ENCODE assay signal across 8 mouse cellular contexts in the genomic region with DNA sequence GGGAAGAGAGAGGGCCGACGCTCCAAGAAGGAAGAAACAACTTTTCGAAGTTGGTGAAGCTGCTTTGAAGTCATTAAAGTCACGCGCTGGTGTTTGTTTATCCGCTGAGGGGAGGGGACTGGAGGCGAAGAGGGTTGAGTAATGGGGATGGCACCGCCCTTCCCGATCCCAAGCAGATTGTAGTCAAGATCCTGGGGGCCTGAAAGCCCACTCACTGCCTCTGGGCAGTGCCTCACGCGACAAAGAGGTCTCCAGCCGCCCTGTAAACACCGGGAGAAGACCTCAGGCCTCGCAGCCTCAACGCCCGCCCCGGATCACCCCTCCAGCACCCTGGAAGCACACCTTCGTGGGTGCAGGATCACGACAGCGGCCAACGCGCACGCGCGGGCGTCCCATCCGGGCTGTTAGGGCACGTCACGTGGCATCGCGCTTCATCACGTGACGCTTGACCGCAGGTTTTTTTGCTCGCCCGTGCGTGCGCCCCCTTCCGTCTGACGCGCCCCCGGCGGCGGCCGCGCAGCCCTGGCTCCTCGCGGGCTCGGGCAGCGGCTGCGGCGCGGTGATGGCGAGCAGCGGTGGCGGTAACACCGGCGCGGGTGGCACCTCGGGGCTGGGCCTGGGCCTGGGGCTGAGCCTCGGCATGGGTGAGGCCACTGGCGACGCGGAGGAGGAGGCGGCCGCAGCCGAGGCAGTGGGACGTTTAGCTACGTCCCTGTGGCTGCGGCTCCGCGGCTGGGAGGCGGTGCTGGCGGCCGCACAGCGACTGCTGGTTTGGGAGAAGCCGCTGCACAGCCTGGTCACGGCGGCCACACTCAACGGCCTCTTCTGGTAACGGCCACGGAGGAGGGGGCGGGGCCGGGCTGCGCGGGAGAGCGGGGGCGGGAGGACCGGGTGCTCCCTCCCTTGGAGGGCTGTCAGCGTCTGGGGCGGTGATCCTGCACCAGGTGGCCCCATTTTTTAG. TPM values are rescaled to one million over a fixed set of nuclear protein-coding genes. Genes with fewer than 3 reads are reported as not detected.
DNase-seq lines count a peak whose midpoint lies in the region; ATAC-seq and TF ChIP-seq lines count a peak whose summit lies in the region.

A gene (minus strand): TSS at position 411 of the 961 bp plus-strand sequence.
A gene (plus strand): TSS at position 478 of the 961 bp plus-strand sequence.

- under 1% methylated on average over 85 of the region's 91 CpGs for WGBS in heart, embryonic 11.5 days (ENCODE audit: insufficient replicate concordance)
- under 1% methylated on average over 84 of the region's 91 CpGs for WGBS in kidney, embryonic 16.5 days
- WGBS in liver, adult 2 months = under 1% methylated on average over 91 of the region's 91 CpGs

- peak; percentile 63 for TF ChIP-seq CTCF in liver, adult 2 months (IDR thresholded peaks at IDR 0.05; ENCODE audit: low read depth, low read length)

- peak within 1 kb of the TSS; percentile 89 for H3K4me3 ChIP-seq in heart, embryonic 11.5 days (ENCODE audit: low read depth, low read length)
- H3K4me3 ChIP-seq in kidney, embryonic 16.5 days (ENCODE audit: low read length) = peak within 1 kb of the TSS; percentile 90
- peak within 1 kb of the TSS; percentile 92 for H3K4me3 ChIP-seq in liver, adult 2 months (ENCODE audit: insufficient read depth, low read depth, low read length)
- peak within 1 kb of the TSS; percentile 75 for H3K4me3 ChIP-seq in myocyte

- peak within 1 kb of the TSS; percentile 87 for H3K4me2 ChIP-seq in heart, embryonic 11.5 days
- peak within 1 kb of the TSS; percentile 94 for H3K4me2 ChIP-seq in kidney, embryonic 16.5 days (replicated peaks; ENCODE audit: low read depth, low read length)
- H3K4me2 ChIP-seq in myocyte (ENCODE audit: low read depth) = peak within 1 kb of the TSS; percentile 97

- H3K9ac ChIP-seq in heart, embryonic 11.5 days (ENCODE audit: low read depth, low read length) = peak within 1 kb of the TSS; percentile 96
- H3K9ac ChIP-seq in kidney, embryonic 16.5 days (replicated peaks; ENCODE audit: low read length) = peak within 1 kb of the TSS; percentile 94
- H3K9ac ChIP-seq in liver, adult 2 months (ENCODE audit: low read depth, low read length) = peak within 1 kb of the TSS; percentile 96

- H3ac ChIP-seq in myocyte (ENCODE audit: control insufficient read depth, insufficient read length) = peak within 1 kb of the TSS; percentile 68

- peak; percentile 96 to 97 for DNase-seq in B cell, adult 2 months
- peak; percentile 98 for DNase-seq in brain, adult 2 months (ENCODE audit: low read depth, low spot score)
- peak; percentile 93 for DNase-seq in liver, adult 2 months (ENCODE audit: extremely low read depth, low read depth, low spot score)
- DNase-seq in splenic B cell, adult 2 months (ENCODE audit: low read depth, low spot score) = peak; percentile 98

- no peaks in the 10 kb centered on the region for H3K9me3 ChIP-seq in heart, embryonic 11.5 days (replicated peaks; ENCODE audit: control insufficient read depth, low read length)
- no peaks in the 10 kb centered on the region for H3K9me3 ChIP-seq in kidney, embryonic 16.5 days (ENCODE audit: low read length)

- peak; percentile 77; the same call in 1 of the 2 replicates for TF ChIP-seq POLR2A in liver, adult 2 months (IDR thresholded peaks at IDR 0.05; ENCODE audit: extremely low read depth, insufficient read depth, low read length)
- TF ChIP-seq POLR2A in myocyte (IDR thresholded peaks at IDR 0.05; ENCODE audit: insufficient read length, low read depth) = peak; percentile 85

- peak within 1 kb of the TSS; percentile 97 for H3K27ac ChIP-seq in heart, embryonic 11.5 days (ENCODE audit: low read depth, low read length)
- H3K27ac ChIP-seq in kidney, embryonic 16.5 days (ENCODE audit: low read length) = peak within 1 kb of the TSS; percentile 98
- H3K27ac ChIP-seq in liver, adult 2 months (replicated peaks; ENCODE audit: insufficient read depth, low read depth, low read length) = peak within 1 kb of the TSS; percentile 100

- H3K4me1 ChIP-seq in heart, embryonic 11.5 days (ENCODE audit: control insufficient read depth, insufficient read depth, low read length) = peaks cover 10% of the 10 kb centered on the region; the same call in 1 of the 2 replicates
- H3K4me1 ChIP-seq in kidney, embryonic 16.5 days (ENCODE audit: insufficient read depth, low read length) = peaks cover 16% of the 10 kb centered on the region
- peaks cover 30% of the 10 kb centered on the region for H3K4me1 ChIP-seq in liver, adult 2 months (ENCODE audit: control insufficient read depth, insufficient read depth, low read length)

- peaks cover 15% of the 10 kb centered on the region; the same call in 1 of the 2 replicates for H3K79me2 ChIP-seq in liver, adult 2 months (ENCODE audit: control insufficient read depth, insufficient read depth, low read length)
- peaks cover 5% of the 10 kb centered on the region for H3K79me2 ChIP-seq in myocyte (ENCODE audit: control insufficient read depth, insufficient read depth)

- peaks cover 34% of the 10 kb centered on the region for H3K36me3 ChIP-seq in heart, embryonic 11.5 days (ENCODE audit: control insufficient read depth, insufficient read depth, low read length)
- H3K36me3 ChIP-seq in kidney, embryonic 16.5 days (ENCODE audit: insufficient read depth, low read length) = peaks cover 44% of the 10 kb centered on the region
- H3K36me3 ChIP-seq in liver, adult 2 months (ENCODE audit: control insufficient read depth, insufficient read depth, low read length) = peaks cover 43% of the 10 kb centered on the region
- H3K36me3 ChIP-seq in myocyte (ENCODE audit: control insufficient read depth, insufficient read depth) = peaks cover 26% of the 10 kb centered on the region
- peaks cover 14% of the 10 kb centered on the region for H3K36me3 ChIP-seq in splenic B cell, adult 2 months (ENCODE audit: control insufficient read depth, insufficient read depth, low read length, poor library complexity, severe bottlenecking)

- H3K27me3 ChIP-seq in heart, embryonic 11.5 days (ENCODE audit: control insufficient read depth, insufficient read depth, low read length) = no peaks in the 10 kb centered on the region
- no peaks in the 10 kb centered on the region for H3K27me3 ChIP-seq in kidney, embryonic 16.5 days (ENCODE audit: insufficient read depth, low read length)
- no peaks in the 10 kb centered on the region for H3K27me3 ChIP-seq in liver, adult 2 months (ENCODE audit: control insufficient read depth, insufficient read depth, low read length)
- no peaks in the 10 kb centered on the region for H3K27me3 ChIP-seq in myocyte (ENCODE audit: control insufficient read depth, insufficient read depth, insufficient read length)
- H3K27me3 ChIP-seq in splenic B cell, adult 2 months (ENCODE audit: control insufficient read depth, insufficient read depth, low read length, poor library complexity, severe bottlenecking) = no peaks in the 10 kb centered on the region

- ATAC-seq in erythroblast, adult 5-6 weeks (replicated peaks; ENCODE audit: low FRiP score, poor library complexity, severe bottlenecking) = peak; percentile 71
- peak; percentile 87 for ATAC-seq in heart, embryonic 11.5 days (replicated peaks; ENCODE audit: insufficient number of reproducible peaks, low FRiP score, low TSS enrichment)
- ATAC-seq in kidney, embryonic 16.5 days (ENCODE audit: low FRiP score, low TSS enrichment) = peak; percentile 88

TF ChIP-seq in myocyte, 11 proteins besides CTCF, POLR2A, EP300 and RAD21:
- TF ChIP-seq TCF12 (IDR thresholded peaks at IDR 0.05; ENCODE audit: insufficient read depth, poor library complexity, severe bottlenecking) (no peak), E2F4 (IDR thresholded peaks at IDR 0.05; ENCODE audit: insufficient read depth) (no peak), CEBPB (IDR thresholded peaks at IDR 0.05; ENCODE audit: insufficient read depth, poor library complexity, severe bottlenecking) (no peak), POLR2AphosphoS2 (IDR thresholded peaks at IDR 0.05; ENCODE audit: insufficient read length, low read depth) (peak; percentile 96), MAX (IDR thresholded peaks at IDR 0.05; ENCODE audit: low read depth) (peak; percentile 33), MYOG (IDR thresholded peaks at IDR 0.05; ENCODE audit: control insufficient read depth in 1 of 3, insufficient read depth in 1 of 3, insufficient read length in 2 of 3, low read depth in 2 of 3) (peak in 2 of 3 experiments; percentile 2 to 61), REST (IDR thresholded peaks at IDR 0.05; ENCODE audit: insufficient read depth, insufficient read length) (no peak), MYOD1 (IDR thresholded peaks at IDR 0.05; ENCODE audit: control insufficient read depth in 1 of 3, insufficient read length in 2 of 3, low read depth in 2 of 3) (peak in 1 of 3 experiments; percentile 50), USF1 (IDR thresholded peaks at IDR 0.05; ENCODE audit: low read depth) (peak; percentile 99), TCF3 (IDR thresholded peaks at IDR 0.05; ENCODE audit: insufficient read length, low read depth) (peak; percentile 12), SRF (IDR thresholded peaks at IDR 0.05; ENCODE audit: control insufficient read depth, insufficient read length, low read depth) (peak; percentile 28)
TF ChIP-seq in myocyte: peak in this region for 7.

RNA-seq across cellular contexts. Expression of the first gene that starts in this region (rescaled TPM):
- total RNA-seq in erythroblast, adult 5-6 weeks (2015; ENCODE audit: low replicate concordance) = 41.6 and 42.7 TPM in 2 replicates
- total RNA-seq in erythroblast, adult 5-6 weeks (2017; ENCODE audit: low replicate concordance) = 135 and 169 TPM in 2 replicates
- polyA plus RNA-seq in heart, embryonic 11.5 days (2014; fragmentation: Nextera tagmentation; extraction: Ambion mirVana) = 31.6 and 31.8 TPM in 2 replicates
- 51.1 and 54.4 TPM in 2 replicates for polyA plus RNA-seq in kidney, embryonic 16.5 days (2015; fragmentation: Nextera tagmentation; extraction: Ambion mirVana)
- 26.4 and 37.4 TPM in 2 replicates for total RNA-seq in liver, adult 2 months (2014; rRNA removed)
- polyA plus RNA-seq in liver, adult 2 months (2012; rRNA removed) = 33.5 and 44.3 TPM in 2 replicates
- polyA plus RNA-seq in myocyte (2012; fragmentation: generic; extraction: Trizol) = 53.7 TPM

RNA-seq across cellular contexts. Expression of the second gene that starts in this region (rescaled TPM):
- 30.7 and 38.0 TPM in 2 replicates for total RNA-seq in erythroblast, adult 5-6 weeks (2015; ENCODE audit: low replicate concordance)
- 45.0 and 54.0 TPM in 2 replicates for total RNA-seq in erythroblast, adult 5-6 weeks (2017; ENCODE audit: low replicate concordance)
- 31.9 and 37.7 TPM in 2 replicates for polyA plus RNA-seq in heart, embryonic 11.5 days (2014; fragmentation: Nextera tagmentation; extraction: Ambion mirVana)
- 56.3 and 59.8 TPM in 2 replicates for polyA plus RNA-seq in kidney, embryonic 16.5 days (2015; fragmentation: Nextera tagmentation; extraction: Ambion mirVana)
- 77.6 and 103 TPM in 2 replicates for total RNA-seq in liver, adult 2 months (2014; rRNA removed)
- polyA plus RNA-seq in liver, adult 2 months (2012; rRNA removed) = 284 and 310 TPM in 2 replicates
- polyA plus RNA-seq in myocyte (2012; fragmentation: generic; extraction: Trizol) = 33.9 TPM

Comparison
In these comparisons a context has a peak if more than half of its experiments do, and no peak if none do; other contexts are left out.
1. Peak in every context shown above with its lines: DNase-seq, ATAC-seq, H3K4me3 ChIP-seq and H3K27ac ChIP-seq.